Mouse (Mus musculus) effector memory CD4-positive, alpha-beta T cell, adult 5 months (primary cell): ENCODE measurements around the gene Trpt1. TPM values are rescaled to one million over a fixed set of nuclear protein-coding genes. Genes with fewer than 3 reads are reported as not detected.

Experiments
- polyA plus RNA-seq: library from polyadenylated mRNA; unstranded; fragments of 100-300 nt; shearing (Covaris generic); gene quantifications from one replicate; pipeline ENCODE4 v1.2.1, GENCODE M21; 2017

The Trpt1 gene
- polyA plus RNA-seq = 9.1 TPM

GRCm38 (mm10) chr19:6996006-6996405 lies at the start of gene Trpt1, which contains the start of gene Nudt22:
Gene Trpt1, plus strand, starts transcription at chr19:6996131.
Gene Nudt22, minus strand, starts transcription at chr19:6996117.

GRCm38 (mm10) chr19:6974211-6975205 lies 21.4 kb upstream of the Trpt1 start, which contains the start of gene Ppp1r14b:
Gene Ppp1r14b, plus strand, starts transcription at chr19:6974968.

GRCm38 (mm10) chr19:6975537-6976521 lies 20.1 kb upstream of the Trpt1 start, which contains the start of gene Plcb3:
Gene Plcb3, minus strand, starts transcription at chr19:6976470.

GRCm38 (mm10) chr19:6980381-6981093 lies 15.4 kb upstream of the Trpt1 start, which contains the start of gene Fkbp2:
Gene Fkbp2, minus strand, starts transcription at chr19:6980501.

GRCm38 (mm10) chr19:6987061-6987903 lies 8.6 kb upstream of the Trpt1 start, which contains the start of gene Vegfb:
Gene Vegfb, minus strand, starts transcription at chr19:6987651.

GRCm38 (mm10) chr19:6992011-6992858 lies 3.7 kb upstream of the Trpt1 start, which contains the start of gene Dnajc4:
Gene Dnajc4, minus strand, starts transcription at chr19:6992572.

GRCm38 (mm10) chr19:7019191-7019590 lies 23.3 kb downstream of the Trpt1 start, which contains the start of gene Fermt3:
Gene Fermt3, minus strand, starts transcription at chr19:7019469.

GRCm38 (mm10) chr19:7039841-7040636 lies 44.1 kb downstream of the Trpt1 start, which contains the start of gene Stip1:
Gene Stip1, minus strand, starts transcription at chr19:7039967.

Other genes starting within 250 kb of the Trpt1 start
- gene Rps6ka4, start 155.5 kb upstream of the Trpt1 start, polyA plus RNA-seq = 36.4 TPM
- gene Ccdc88b, start 137.9 kb upstream of the Trpt1 start, polyA plus RNA-seq = 43.5 TPM
- 142 TPM for gene Trmt112, start 86.4 kb upstream of the Trpt1 start, polyA plus RNA-seq
- 133 TPM for gene Prdx5, start 86.0 kb upstream of the Trpt1 start, polyA plus RNA-seq
- 18.2 TPM for gene Esrra, start 74.3 kb upstream of the Trpt1 start, polyA plus RNA-seq
- gene Catsperz, start 70.8 kb upstream of the Trpt1 start, polyA plus RNA-seq = not detected
- gene Kcnk4, start 61.6 kb upstream of the Trpt1 start, polyA plus RNA-seq = not detected
- 13.8 TPM for gene Bad, start 54.3 kb upstream of the Trpt1 start, polyA plus RNA-seq
- gene Gpr137, start 53.7 kb upstream of the Trpt1 start, polyA plus RNA-seq = 7.7 TPM
- 107 TPM for gene Ppp1r14b, start 21.2 kb upstream of the Trpt1 start, polyA plus RNA-seq
- 12.8 TPM for gene Plcb3, start 19.7 kb upstream of the Trpt1 start, polyA plus RNA-seq
- 21.5 TPM for gene Fkbp2, start 15.6 kb upstream of the Trpt1 start, polyA plus RNA-seq
- gene Vegfb, start 8.5 kb upstream of the Trpt1 start, polyA plus RNA-seq = 8.6 TPM
- gene Dnajc4, start 3.6 kb upstream of the Trpt1 start, polyA plus RNA-seq = 43.3 TPM
- gene Nudt22, start within 50 bp of the Trpt1 start, polyA plus RNA-seq = 8.8 TPM
- gene Fermt3, start 23.3 kb downstream of the Trpt1 start, polyA plus RNA-seq = 211 TPM
- 197 TPM for gene Stip1, start 43.8 kb downstream of the Trpt1 start, polyA plus RNA-seq
- 20.5 TPM for gene Macrod1, start 60.7 kb downstream of the Trpt1 start, polyA plus RNA-seq
- not detected for gene Flrt1, start 109.6 kb downstream of the Trpt1 start, polyA plus RNA-seq
- 57.0 TPM for gene Otub1, start 210.2 kb downstream of the Trpt1 start, polyA plus RNA-seq
- 416 TPM for gene Cox8a, start 221.5 kb downstream of the Trpt1 start, polyA plus RNA-seq
- gene Naa40, start 245.1 kb downstream of the Trpt1 start, polyA plus RNA-seq = 35.8 TPM